Mouse (Mus musculus) MEL (cell line): ENCODE data around the gene Dedd. TPM values are rescaled to one million over a fixed set of nuclear protein-coding genes. Genes with fewer than 3 reads are reported as not detected.

Experiments used
- DNase-seq: peaks from one replicate; pipeline ENCODE4 v3.0.0; 2011; ENCODE audit warnings: low read depth, low spot score
- H3K27ac ChIP-seq: 2 replicates; pipeline ENCODE4 v1.5.1; 2012; ENCODE audit warnings: low read depth, mild to moderate bottlenecking, control low read depth, low read length, moderate library complexity; ENCODE audit not compliant: control insufficient read depth
- H3K27me3 ChIP-seq, 2 experiments: fragments of 150-350 bp in 1 of 2; sonication (generic) in 1 of 2; 2 replicates each; pipeline ENCODE4 v1.6.1; 2012; ENCODE audit warnings: low read length in 2 of 2, mild to moderate bottlenecking in 2 of 2, improper control_type of control experiment in 1 of 2, moderate library complexity in 1 of 2; ENCODE audit not compliant: insufficient read depth in 2 of 2, control insufficient read depth in 1 of 2
- H3K36me3 ChIP-seq, 2 experiments: 2 replicates each; pipeline ENCODE4 v1.6.1; 2012 to 2014; ENCODE audit warnings: low read length in 2 of 2, improper control_type of control experiment in 1 of 2, inconsistent platforms in 1 of 2, mild to moderate bottlenecking in 1 of 2; ENCODE audit not compliant: insufficient read depth in 2 of 2, control insufficient read depth in 1 of 2
- H3K4me1 ChIP-seq, 2 experiments: fragments of 150-350 bp in 1 of 2; sonication (generic) in 1 of 2; 2 replicates each; pipeline ENCODE4 v1.6.1; 2012; ENCODE audit warnings: low read length in 2 of 2, improper control_type of control experiment in 1 of 2, mild to moderate bottlenecking in 1 of 2; ENCODE audit not compliant: insufficient read depth in 2 of 2, control insufficient read depth in 1 of 2
- H3K4me3 ChIP-seq, 2 experiments: fragments of 150-350 bp in 1 of 2; sonication (generic) in 1 of 2; 2 replicates each; pipeline ENCODE4 v1.5.1; 2012; ENCODE audit warnings: low read depth in 2 of 2, low read length in 2 of 2, mild to moderate bottlenecking in 2 of 2, moderate library complexity in 2 of 2, control low read depth in 1 of 2, improper control_type of control experiment in 1 of 2; ENCODE audit not compliant: control insufficient read depth in 1 of 2, insufficient read depth in 1 of 2
- H3K79me2 ChIP-seq: 2 replicates; pipeline ENCODE4 v1.6.1; 2012; ENCODE audit warnings: mild to moderate bottlenecking, low read length, moderate library complexity; ENCODE audit not compliant: control insufficient read depth, poor library complexity, insufficient read depth
- H3K9ac ChIP-seq: 2 replicates; pipeline ENCODE4 v1.6.1; 2012; ENCODE audit warnings: low read depth, mild to moderate bottlenecking, control low read depth, low read length, moderate library complexity; ENCODE audit not compliant: control insufficient read depth, poor library complexity, severe bottlenecking
- H3K9me3 ChIP-seq: fragments of 150-350 bp; sonication (generic); replicated peaks from 2 replicates; pipeline ENCODE4 v1.6.1; 2012; ENCODE audit warnings: mild to moderate bottlenecking, low read length, improper control_type of control experiment, moderate library complexity; ENCODE audit not compliant: insufficient read depth
- BHLHE40 ChIP-seq: IDR thresholded peaks from 2 replicates; pipeline ENCODE4 v1.6.1; 2012; ENCODE audit warnings: low read depth, mild to moderate bottlenecking, inconsistent platforms, low read length, improper control_type of control experiment, borderline replicate concordance
- CHD2 ChIP-seq: IDR thresholded peaks from 2 replicates; pipeline ENCODE4 v1.6.1; 2011; ENCODE audit warnings: low read length, improper control_type of control experiment
- E2F4 ChIP-seq: IDR thresholded peaks from 2 replicates; pipeline ENCODE4 v1.6.1; 2011; ENCODE audit warnings: low read depth, low read length, improper control_type of control experiment, borderline replicate concordance
- ELF1 ChIP-seq: IDR thresholded peaks from 2 replicates; pipeline ENCODE4 v1.6.1; 2014; ENCODE audit warnings: low read depth, mild to moderate bottlenecking, inconsistent platforms, low read length, improper control_type of control experiment, moderate library complexity
- ETS1 ChIP-seq: IDR thresholded peaks from 2 replicates; pipeline ENCODE4 v1.6.1; 2012; ENCODE audit warnings: low read depth, mild to moderate bottlenecking, inconsistent platforms, low read length, improper control_type of control experiment, moderate library complexity
- GABPA ChIP-seq: IDR thresholded peaks from 2 replicates; pipeline ENCODE4 v1.6.1; 2012; ENCODE audit warnings: low read depth, mild to moderate bottlenecking, inconsistent platforms, low read length, improper control_type of control experiment, moderate library complexity
- GATA1 ChIP-seq: IDR thresholded peaks from 2 replicates; pipeline ENCODE4 v1.6.1; 2011; ENCODE audit warnings: low read depth, low read length, improper control_type of control experiment
- JUND ChIP-seq: IDR thresholded peaks from 2 replicates; pipeline ENCODE4 v1.6.1; 2011; ENCODE audit warnings: low read depth, mild to moderate bottlenecking, improper control_type of control experiment, low read length
- MAFK ChIP-seq: IDR thresholded peaks from 2 replicates; pipeline ENCODE4 v1.6.1; 2011; ENCODE audit warnings: low read depth, mild to moderate bottlenecking, low read length, improper control_type of control experiment, borderline replicate concordance
- MAZ ChIP-seq: IDR thresholded peaks from 2 replicates; pipeline ENCODE4 v1.6.1; 2012; ENCODE audit warnings: low read depth, mild to moderate bottlenecking, inconsistent platforms, low read length, improper control_type of control experiment
- MEF2A ChIP-seq: IDR thresholded peaks from 2 replicates; pipeline ENCODE4 v1.6.1; 2014; ENCODE audit warnings: low read depth, mild to moderate bottlenecking, inconsistent platforms, low read length, improper control_type of control experiment; ENCODE audit not compliant: poor library complexity, insufficient replicate concordance, severe bottlenecking; ENCODE audit errors: extremely low read depth
- MYB ChIP-seq: IDR thresholded peaks from 2 replicates; pipeline ENCODE4 v1.6.1; 2011; ENCODE audit warnings: mild to moderate bottlenecking, low read depth, low read length, improper control_type of control experiment
- NELFE ChIP-seq: IDR thresholded peaks from 2 replicates; pipeline ENCODE4 v1.6.1; 2011; ENCODE audit warnings: low read depth, low read length, improper control_type of control experiment
- NRF1 ChIP-seq: IDR thresholded peaks from 2 replicates; pipeline ENCODE4 v1.6.1; 2014; ENCODE audit warnings: low read depth, mild to moderate bottlenecking, inconsistent platforms, low read length, improper control_type of control experiment, moderate library complexity; ENCODE audit not compliant: poor library complexity, insufficient read depth, severe bottlenecking
- POLR2A ChIP-seq, 2 experiments: IDR thresholded peaks; 2 replicates each; pipeline ENCODE4 v1.6.1; 2011 to 2012; ENCODE audit warnings: low read length in 2 of 2, mild to moderate bottlenecking in 2 of 2, control low read depth in 1 of 2, improper control_type of control experiment in 1 of 2, low read depth in 1 of 2, moderate library complexity in 1 of 2; ENCODE audit not compliant: control insufficient read depth in 1 of 2, insufficient read depth in 1 of 2, poor library complexity in 1 of 2
- POLR2AphosphoS5 ChIP-seq: IDR thresholded peaks from 2 replicates; pipeline ENCODE4 v1.6.1; 2012; ENCODE audit warnings: low read depth, borderline replicate concordance, mild to moderate bottlenecking, inconsistent platforms, low read length, moderate library complexity, mixed read lengths
- RAD21 ChIP-seq: IDR thresholded peaks from 2 replicates; pipeline ENCODE4 v1.6.1; 2011; ENCODE audit warnings: mild to moderate bottlenecking, low read depth, low read length, improper control_type of control experiment
- RCOR1 ChIP-seq: IDR thresholded peaks from 2 replicates; pipeline ENCODE4 v1.6.1; 2012; ENCODE audit warnings: low read depth, mild to moderate bottlenecking, inconsistent platforms, low read length, improper control_type of control experiment
- SIN3A ChIP-seq: IDR thresholded peaks from 2 replicates; pipeline ENCODE4 v1.6.1; 2012; ENCODE audit warnings: low read length, improper control_type of control experiment, inconsistent platforms
- SMC3 ChIP-seq: IDR thresholded peaks from 2 replicates; pipeline ENCODE4 v1.6.1; 2011; ENCODE audit warnings: low read depth, low read length, improper control_type of control experiment
- TBP ChIP-seq: IDR thresholded peaks from 2 replicates; pipeline ENCODE4 v1.8.0; 2011; ENCODE audit warnings: low read depth, low read length, improper control_type of control experiment
- UBTF ChIP-seq: IDR thresholded peaks from 2 replicates; pipeline ENCODE4 v1.6.1; 2012; ENCODE audit warnings: low read depth, mild to moderate bottlenecking, inconsistent platforms, low read length, improper control_type of control experiment, moderate library complexity, borderline replicate concordance; ENCODE audit not compliant: insufficient read depth
- USF2 ChIP-seq, 2 experiments: IDR thresholded peaks; 2 replicates each; pipeline ENCODE4 v1.6.1; 2011 to 2012; ENCODE audit warnings: improper control_type of control experiment in 2 of 2, low read length in 2 of 2, borderline replicate concordance in 1 of 2, inconsistent platforms in 1 of 2, low read depth in 1 of 2, mild to moderate bottlenecking in 1 of 2; ENCODE audit not compliant: insufficient read depth in 1 of 2
- ZMIZ1 ChIP-seq: IDR thresholded peaks from 2 replicates; pipeline ENCODE4 v1.6.1; 2012; ENCODE audit warnings: low read depth, mild to moderate bottlenecking, inconsistent platforms, low read length, improper control_type of control experiment, moderate library complexity
- ZNF384 ChIP-seq: IDR thresholded peaks from 2 replicates; pipeline ENCODE4 v1.6.1; 2012; ENCODE audit warnings: low read depth, mild to moderate bottlenecking, inconsistent platforms, low read length, improper control_type of control experiment
- polyA plus RNA-seq, 2 experiments: library from polyadenylated mRNA; stranded (reverse) in 1 of 2; unstranded in 1 of 2; fragments of >175 nt in 1 of 2; fragments of >200 nt in 1 of 2; gene quantifications; 2 replicates each; pipeline versions ENCODE4 v1.2.1 to v1.2.4; 2012; ENCODE audit warnings: low replicate concordance in 2 of 2, low read depth in 1 of 2; ENCODE audit not compliant: insufficient read length in 2 of 2, insufficient read depth in 1 of 2, missing spikeins in 1 of 2
- total RNA-seq: library from RNA; depleted of rRNA; stranded (reverse); fragments of 300-350 nt; gene quantifications from 2 replicates; pipeline ENCODE4 v1.2.3, GENCODE M21; 2012

Gene Dedd
- total and polyA plus RNA-seq, 3 experiments, result 28.7 to 44.9 TPM; not detected in 1

DNA sequence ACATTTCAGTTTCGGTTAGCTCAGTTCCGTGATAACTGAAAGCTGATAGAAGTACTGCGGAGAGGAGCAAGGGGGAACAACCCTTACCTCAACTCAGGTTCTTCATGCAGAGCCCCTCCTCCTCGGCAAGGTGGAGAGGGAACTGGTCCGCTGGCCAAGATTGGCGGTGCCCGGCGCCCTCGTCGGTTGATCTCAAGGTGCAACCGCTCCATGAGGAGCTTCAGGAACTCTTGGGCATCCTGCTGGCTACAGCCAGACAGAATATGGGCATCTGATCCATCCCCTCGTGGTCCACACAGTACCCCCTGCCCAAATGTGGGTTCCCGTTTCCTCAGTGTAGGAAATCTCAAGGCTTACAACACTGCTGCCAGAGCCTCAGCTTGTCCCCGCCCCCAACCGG is 44.5 kb upstream of the Dedd start:
- H3K36me3 ChIP-seq, result peaks cover 0 to 8% of the 10 kb centered on the region in 2 experiments; a peak in 2 of 4 replicates

GRCm38 (mm10) chr1:171285096-171285892 is 43.7 kb upstream of the Dedd start:
- H3K36me3 ChIP-seq, result peaks cover 0 to 8% of the 10 kb centered on the region in 2 experiments; a peak in 2 of 4 replicates
- peaks cover 0 to 10% of the 10 kb centered on the region in 2 experiments; a peak in 3 of 4 replicates for H3K4me1 ChIP-seq
- H3K9me3 ChIP-seq, result no peaks in the 10 kb centered on the region
- H3K4me3 ChIP-seq, result no peak overlapping the region
- no peak for DNase-seq
- peaks cover 8% of the 10 kb centered on the region; the same call in 1 of the 2 replicates for H3K79me2 ChIP-seq
- no peak overlapping the region for H3K9ac ChIP-seq
- no peak overlapping the region for H3K27ac ChIP-seq
- H3K27me3 ChIP-seq, result no peaks in the 10 kb centered on the region
- TF ChIP-seq BHLHE40, result no peak
- TF ChIP-seq GATA1, result no peak
- no peak for TF ChIP-seq JUND
- TF ChIP-seq MEF2A, result no peak
- TF ChIP-seq MAFK, result no peak
- no peak for TF ChIP-seq RCOR1
- TF ChIP-seq MAZ, result no peak
- TF ChIP-seq USF2 (IDR thresholded peaks at IDR 0.05; ENCODE audit: borderline replicate concordance in 1 of 2, insufficient read depth in 1 of 2, low read depth in 1 of 2, low read length in 2 of 2), result no peak
- TF ChIP-seq SIN3A, result no peak

More for the DNA sequence above, 44.5 kb upstream of the Dedd start:
- Histone ChIP-seq H3K9ac (no peak overlapping the region), H3K27me3 (no peaks in the 10 kb centered on the region), H3K4me1 (peaks cover 0 to 16% of the 10 kb centered on the region in 2 experiments; a peak in 3 of 4 replicates), H3K79me2 (peaks cover 10% of the 10 kb centered on the region; the same call in 1 of the 2 replicates), H3K9me3 (no peaks in the 10 kb centered on the region), H3K4me3 (no peak overlapping the region), H3K27ac (no peak overlapping the region)
- TF ChIP-seq MAZ (no peak), GABPA (no peak), POLR2AphosphoS5 (no peak), E2F4 (no peak), TBP (no peak), POLR2A (IDR thresholded peaks at IDR 0.05; ENCODE audit: control insufficient read depth in 1 of 2, insufficient read depth in 1 of 2, low read depth in 1 of 2, low read length in 2 of 2, poor library complexity in 1 of 2) (no peak), RCOR1 (no peak), ZMIZ1 (no peak), ZNF384 (no peak), ETS1 (no peak), MYB (no peak), RAD21 (no peak), NELFE (no peak), SMC3 (no peak), NRF1 (no peak), UBTF (no peak), CHD2 (no peak), ELF1 (no peak)
- no peak for DNase-seq
